9 mouse cellular contexts compared by ENCODE assay signal in genomic region chr1:176697091-176697490, GRCm38 (mm10).
DNase-seq lines count a peak whose midpoint lies in the region; ATAC-seq and TF ChIP-seq lines count a peak whose summit lies in the region.
"Had no signal": no experiment of that assay in that cellular context is flagged by ENCODE, and none has a peak within 500 bp of the region (broad histone marks: within the 10 kb centered on the region; RNA-seq: fewer than 3 reads in every experiment).

No protein-coding gene starts in this region.

- TF ChIP-seq EP300 in MEL (IDR thresholded peaks at IDR 0.05; ENCODE audit: low read depth in 1 of 2, low read length in 2 of 2): no peak

- no peaks in the 10 kb centered on the region for H3K4me1 ChIP-seq in kidney, embryonic 14.5 days (ENCODE audit: control insufficient read depth, insufficient read depth, low read length)
- no peaks in the 10 kb centered on the region for H3K4me1 ChIP-seq in MEL (ENCODE audit: control insufficient read depth in 1 of 2, insufficient read depth in 2 of 2, low read length in 2 of 2)
- H3K4me1 ChIP-seq: limb, embryonic 12.5 days had no signal

- no peak overlapping the region for H3K27ac ChIP-seq in kidney, embryonic 14.5 days (ENCODE audit: low read depth, low read length)
- H3K27ac ChIP-seq in MEL (ENCODE audit: control insufficient read depth, low read depth, low read length): no peak overlapping the region
- H3K27ac ChIP-seq: limb, embryonic 12.5 days had no signal

- no peaks in the 10 kb centered on the region for H3K79me2 ChIP-seq in MEL (ENCODE audit: control insufficient read depth, insufficient read depth, low read length, poor library complexity)

- no peak for TF ChIP-seq CTCF in MEL (IDR thresholded peaks at IDR 0.05 in 2 of 3, conservative IDR thresholded peaks at IDR 0.05 in 1 of 3; ENCODE audit: control insufficient read depth in 1 of 3, insufficient read depth in 1 of 3, low read depth in 2 of 3, low read length in 3 of 3, poor library complexity in 1 of 3, severe bottlenecking in 1 of 3)

- no peak overlapping the region for H3K9ac ChIP-seq in kidney, embryonic 14.5 days (ENCODE audit: low read depth, low read length)
- no peak overlapping the region for H3K9ac ChIP-seq in MEL (ENCODE audit: control insufficient read depth, low read depth, low read length, poor library complexity, severe bottlenecking)
- H3K9ac ChIP-seq: limb, embryonic 12.5 days had no signal

- TF ChIP-seq RAD21 in MEL (IDR thresholded peaks at IDR 0.05; ENCODE audit: low read depth, low read length): no peak

- no peak overlapping the region for H3K4me3 ChIP-seq in kidney, embryonic 14.5 days (ENCODE audit: low read length)
- no peak overlapping the region for H3K4me3 ChIP-seq in MEL (ENCODE audit: control insufficient read depth in 1 of 2, insufficient read depth in 1 of 2, low read depth in 2 of 2, low read length in 2 of 2)
- H3K4me3 ChIP-seq: limb, embryonic 12.5 days had no signal

- no peak overlapping the region for H3K4me2 ChIP-seq in kidney, embryonic 14.5 days (replicated peaks; ENCODE audit: low read depth, low read length)
- H3K4me2 ChIP-seq: limb, embryonic 12.5 days had no signal

- H3K9me3 ChIP-seq in kidney, embryonic 14.5 days (ENCODE audit: control insufficient read depth, low read length): no peaks in the 10 kb centered on the region
- H3K9me3 ChIP-seq in MEL (replicated peaks; ENCODE audit: insufficient read depth, low read length): no peaks in the 10 kb centered on the region
- H3K9me3 ChIP-seq: limb, embryonic 12.5 days had no signal

- ATAC-seq in kidney, embryonic 14.5 days (ENCODE audit: low FRiP score, low TSS enrichment): no peak; the same call in 1 of the 2 replicates
- peak; percentile 81 for ATAC-seq in common myeloid progenitor, adult 5-6 weeks (replicated peaks; ENCODE audit: low read depth, poor library complexity, severe bottlenecking)
- no peak for ATAC-seq in erythroblast, adult 5-6 weeks (replicated peaks; ENCODE audit: low FRiP score, poor library complexity, severe bottlenecking)

- peak; percentile 41 for DNase-seq in kidney, adult 18-20 months
- peak; percentile 77 for DNase-seq in MEL (ENCODE audit: low read depth, low spot score)
- peak; percentile 84 for DNase-seq in kidney, postnatal 10 days
- peak; percentile 61 for DNase-seq in ovary, postnatal 14 days (ENCODE audit: low spot score)
- no peak for DNase-seq in cerebellum, adult 8-10 months

- no peak for TF ChIP-seq POLR2A in MEL (IDR thresholded peaks at IDR 0.05; ENCODE audit: control insufficient read depth in 1 of 2, insufficient read depth in 1 of 2, low read depth in 1 of 2, low read length in 2 of 2, poor library complexity in 1 of 2)

- H3K36me3 ChIP-seq in kidney, embryonic 14.5 days (ENCODE audit: control insufficient read depth, insufficient read depth, low read length): no peaks in the 10 kb centered on the region
- H3K36me3 ChIP-seq in MEL (ENCODE audit: control insufficient read depth in 1 of 2, insufficient read depth in 2 of 2, low read length in 2 of 2): no peaks in the 10 kb centered on the region
- H3K36me3 ChIP-seq: limb, embryonic 12.5 days had no signal

- WGBS in kidney, embryonic 14.5 days: 20% methylated on average over 7 of the region's 7 CpGs

- H3K27me3 ChIP-seq in kidney, embryonic 14.5 days (ENCODE audit: control insufficient read depth, insufficient read depth, low read length): no peaks in the 10 kb centered on the region
- H3K27me3 ChIP-seq in MEL (ENCODE audit: control insufficient read depth in 1 of 2, insufficient read depth in 2 of 2, low read length in 2 of 2): peaks cover 0 to 2% of the 10 kb centered on the region in 2 experiments; a peak in 2 of 4 replicates
- H3K27me3 ChIP-seq: limb, embryonic 12.5 days had no signal

TF ChIP-seq in MEL, 35 proteins besides CTCF, POLR2A, EP300 and RAD21:
- no peak for TF ChIP-seq KAT2A (conservative IDR thresholded peaks at IDR 0.05; ENCODE audit: low read depth, low read length)
- no peak for TF ChIP-seq MAZ (IDR thresholded peaks at IDR 0.05; ENCODE audit: low read depth, low read length)
- TF ChIP-seq ETS1 (IDR thresholded peaks at IDR 0.05; ENCODE audit: low read depth, low read length): no peak
- no peak for TF ChIP-seq TBP (IDR thresholded peaks at IDR 0.05; ENCODE audit: low read depth, low read length)
- TF ChIP-seq GATA1 (IDR thresholded peaks at IDR 0.05; ENCODE audit: low read depth, low read length): no peak
- peak; percentile 23; the same call in 1 of the 2 replicates for TF ChIP-seq SMC3 (IDR thresholded peaks at IDR 0.05; ENCODE audit: low read depth, low read length)
- no peak for TF ChIP-seq HCFC1 (IDR thresholded peaks at IDR 0.05; ENCODE audit: low read depth, low read length)
- peak; percentile 92 for TF ChIP-seq MXI1 (IDR thresholded peaks at IDR 0.05; ENCODE audit: low read depth, low read length)
- peak; percentile 63 for TF ChIP-seq MAX (IDR thresholded peaks at IDR 0.05; ENCODE audit: low read length)
- TF ChIP-seq ZKSCAN1 (IDR thresholded peaks at IDR 0.05; ENCODE audit: low read depth, low read length): no peak
- no peak for TF ChIP-seq NELFE (IDR thresholded peaks at IDR 0.05; ENCODE audit: low read depth, low read length)
- no peak for TF ChIP-seq CHD1 (IDR thresholded peaks at IDR 0.05; ENCODE audit: low read depth, low read length)
- peak; percentile 58; the same call in 1 of the 2 replicates for TF ChIP-seq MYC (IDR thresholded peaks at IDR 0.05; ENCODE audit: low read depth, low read length)
- no peak for TF ChIP-seq USF1 (IDR thresholded peaks at IDR 0.05; ENCODE audit: low read depth, low read length)
- TF ChIP-seq ZC3H11A (IDR thresholded peaks at IDR 0.05; ENCODE audit: low read depth, low read length): no peak
- no peak for TF ChIP-seq BHLHE40 (IDR thresholded peaks at IDR 0.05; ENCODE audit: borderline replicate concordance, low read depth, low read length)
- peak; percentile 82 for TF ChIP-seq SIN3A (IDR thresholded peaks at IDR 0.05; ENCODE audit: low read length)
